Mouse (Mus musculus): ENCODE measurements around the gene Olfr315. TPM values are rescaled to one million over a fixed set of nuclear protein-coding genes. Genes with fewer than 3 reads are reported as not detected.
"Not testable (repeated sequence)": the region's sequence is repeated elsewhere in the genome, so short reads cannot be mapped to it uniquely, and the experiment has no call there.

Gene Olfr315
- not detected in 2 replicates for total RNA-seq (2017)

DNA sequence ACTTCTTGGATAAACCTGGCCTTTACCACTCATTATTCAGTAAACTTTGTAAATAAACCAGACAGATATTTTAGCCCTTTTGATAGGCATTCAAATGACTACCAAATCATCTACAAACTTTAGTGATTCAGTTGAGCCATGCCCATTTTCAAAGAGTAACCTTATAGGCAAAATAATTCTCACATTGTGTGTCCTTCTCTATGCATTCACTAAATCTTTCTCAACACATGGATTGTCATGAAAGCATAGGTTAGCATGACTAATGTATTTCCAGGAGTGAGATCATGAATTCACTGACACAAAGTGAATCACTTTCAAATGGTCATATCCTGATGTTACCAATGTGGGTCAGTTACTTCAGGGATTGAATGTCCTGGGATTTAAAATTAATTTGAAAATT, at the start of gene Olfr315:
Gene Olfr315 (plus strand): TSS at position 301 of the 400 bp plus-strand sequence.
- no peak for ATAC-seq (replicated peaks in 1 of 2; ENCODE audit: insufficient read depth in 1 of 2, low FRiP score in 2 of 2, low TSS enrichment in 1 of 2, low read depth in 1 of 2, poor library complexity in 2 of 2, severe bottlenecking in 2 of 2)

DNA sequence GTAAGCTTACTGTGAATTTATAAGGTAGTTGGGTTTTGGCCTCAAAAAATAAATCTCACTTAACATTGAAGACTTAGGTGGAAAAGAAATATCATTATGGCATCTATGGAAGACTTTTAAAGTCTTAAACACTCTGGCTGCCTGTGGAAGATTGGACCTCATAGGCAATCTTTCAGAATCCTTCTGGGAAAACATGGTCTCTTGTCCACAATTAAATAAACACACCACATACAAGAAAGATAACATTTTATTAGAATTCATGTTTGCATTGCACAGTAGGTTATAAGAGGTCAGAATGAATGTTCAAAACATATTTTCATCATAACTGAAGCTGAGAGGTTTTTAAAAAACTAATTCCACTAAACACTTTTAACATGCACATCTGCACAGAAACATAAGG, 49.1 kb upstream of the Olfr315 start, which contains the start of gene Olfr318:
Gene Olfr318 (minus strand): TSS at position 101 of the 400 bp plus-strand sequence.
- no peak for ATAC-seq (replicated peaks in 1 of 2; ENCODE audit: insufficient read depth in 1 of 2, low FRiP score in 2 of 2, low TSS enrichment in 1 of 2, low read depth in 1 of 2, poor library complexity in 2 of 2, severe bottlenecking in 2 of 2)

GRCm38 (mm10) chr11:58727896-58728650, 44.9 kb upstream of the Olfr315 start:
- not testable (repeated sequence) for ATAC-seq (replicated peaks in 1 of 2; ENCODE audit: insufficient read depth in 1 of 2, low FRiP score in 2 of 2, low TSS enrichment in 1 of 2, low read depth in 1 of 2, poor library complexity in 2 of 2, severe bottlenecking in 2 of 2)

DNA sequence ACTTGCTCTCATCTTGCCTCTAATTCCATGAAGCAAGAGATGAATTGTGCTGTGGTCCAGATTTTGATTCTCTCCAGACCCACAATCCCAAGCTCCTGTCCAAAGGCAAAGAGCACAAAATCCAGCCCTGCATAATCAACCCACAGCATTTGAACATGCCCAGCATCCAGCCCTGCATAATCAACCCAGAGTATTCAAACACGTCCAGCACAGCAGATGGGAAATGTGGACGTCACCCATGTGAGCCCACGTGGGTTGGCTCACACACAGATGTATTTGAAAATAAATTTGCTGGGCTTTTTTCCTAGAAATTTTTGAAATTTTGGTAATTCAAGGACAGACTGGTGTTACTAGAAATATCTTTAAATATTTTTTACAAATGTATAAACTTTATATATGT, 39.6 kb upstream of the Olfr315 start:
- ATAC-seq (replicated peaks in 1 of 2; ENCODE audit: insufficient read depth in 1 of 2, low FRiP score in 2 of 2, low TSS enrichment in 1 of 2, low read depth in 1 of 2, poor library complexity in 2 of 2, severe bottlenecking in 2 of 2): no peak

DNA sequence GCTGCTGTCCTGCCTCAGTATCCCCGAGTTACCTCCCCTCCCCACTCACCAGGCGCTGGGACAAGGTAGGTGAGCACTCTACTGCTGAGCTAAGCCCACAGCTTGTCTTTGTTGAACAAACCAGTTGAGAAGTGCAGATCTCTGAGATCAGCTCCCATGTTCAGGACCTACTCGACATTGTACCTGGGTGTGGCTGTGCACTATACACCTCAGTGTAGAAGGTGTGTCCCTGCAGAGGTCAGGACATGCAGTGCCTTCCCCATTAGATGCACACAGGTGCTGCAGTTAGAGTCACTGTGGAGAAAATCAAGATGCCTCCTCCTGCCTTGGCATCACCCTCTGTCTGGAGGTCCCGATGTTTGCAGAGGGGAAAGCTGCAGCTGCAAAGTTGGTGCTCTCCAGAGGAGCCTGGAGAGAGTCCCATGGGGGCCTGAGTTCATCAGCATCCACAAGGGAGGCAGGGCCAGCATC, 34.2 kb upstream of the Olfr315 start, which contains the start of gene Olfr317:
Gene Olfr317 (minus strand): TSS at position 421 of the 471 bp plus-strand sequence.
- ATAC-seq (replicated peaks in 1 of 2; ENCODE audit: insufficient read depth in 1 of 2, low FRiP score in 2 of 2, low TSS enrichment in 1 of 2, low read depth in 1 of 2, poor library complexity in 2 of 2, severe bottlenecking in 2 of 2): no peak

- ATAC-seq (replicated peaks in 1 of 2; ENCODE audit: insufficient read depth in 1 of 2, low FRiP score in 2 of 2, low TSS enrichment in 1 of 2, low read depth in 1 of 2, poor library complexity in 2 of 2, severe bottlenecking in 2 of 2): not testable (repeated sequence)
These were observed 21.9 kb upstream of the Olfr315 start for GRCm38 (mm10) chr11:58751096-58751495.

GRCm38 (mm10) chr11:58752434-58752833, 20.6 kb upstream of the Olfr315 start, which contains the start of gene Olfr316:
TSS of gene Olfr316 (plus strand) at chr11:58752734.
- no peak for ATAC-seq (replicated peaks in 1 of 2; ENCODE audit: insufficient read depth in 1 of 2, low FRiP score in 2 of 2, low TSS enrichment in 1 of 2, low read depth in 1 of 2, poor library complexity in 2 of 2, severe bottlenecking in 2 of 2)

DNA sequence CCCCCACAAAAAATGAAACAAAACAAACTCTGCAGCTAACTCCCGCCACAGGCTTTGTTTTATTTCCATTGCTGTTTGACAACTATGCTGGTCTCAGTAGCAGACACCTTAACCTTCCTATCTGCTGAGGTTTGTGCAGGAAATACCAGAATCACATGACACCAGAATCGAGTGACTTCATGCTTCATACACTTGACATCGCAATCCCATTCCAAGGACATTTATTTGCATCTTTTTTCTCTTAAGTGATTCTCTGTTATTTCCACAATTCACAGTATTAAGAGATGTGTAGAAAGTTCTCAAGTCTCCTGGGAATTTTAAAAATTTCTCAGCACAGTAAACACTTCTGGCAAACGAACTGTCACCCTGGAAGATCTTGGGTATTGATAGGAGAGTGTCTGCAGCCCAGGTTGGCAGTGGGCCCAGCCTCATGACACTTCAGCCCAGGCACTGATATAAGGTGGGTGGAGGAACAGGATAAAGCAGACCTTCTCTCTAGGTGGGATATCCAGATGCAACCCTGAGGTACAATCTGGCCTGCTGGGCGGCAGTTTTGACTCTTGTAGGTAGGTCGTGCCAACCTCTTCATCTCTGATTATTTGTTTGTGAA, 9.6 kb downstream of the Olfr315 start, which contains the start of gene Olfr314:
Gene Olfr314 (plus strand): TSS at position 473 of the 610 bp plus-strand sequence.
- ATAC-seq (replicated peaks in 1 of 2; ENCODE audit: insufficient read depth in 1 of 2, low FRiP score in 2 of 2, low TSS enrichment in 1 of 2, low read depth in 1 of 2, poor library complexity in 2 of 2, severe bottlenecking in 2 of 2): no peak

GRCm38 (mm10) chr11:58784182-58784581, 11.2 kb downstream of the Olfr315 start:
- no peak for ATAC-seq (replicated peaks in 1 of 2; ENCODE audit: insufficient read depth in 1 of 2, low FRiP score in 2 of 2, low TSS enrichment in 1 of 2, low read depth in 1 of 2, poor library complexity in 2 of 2, severe bottlenecking in 2 of 2)

DNA sequence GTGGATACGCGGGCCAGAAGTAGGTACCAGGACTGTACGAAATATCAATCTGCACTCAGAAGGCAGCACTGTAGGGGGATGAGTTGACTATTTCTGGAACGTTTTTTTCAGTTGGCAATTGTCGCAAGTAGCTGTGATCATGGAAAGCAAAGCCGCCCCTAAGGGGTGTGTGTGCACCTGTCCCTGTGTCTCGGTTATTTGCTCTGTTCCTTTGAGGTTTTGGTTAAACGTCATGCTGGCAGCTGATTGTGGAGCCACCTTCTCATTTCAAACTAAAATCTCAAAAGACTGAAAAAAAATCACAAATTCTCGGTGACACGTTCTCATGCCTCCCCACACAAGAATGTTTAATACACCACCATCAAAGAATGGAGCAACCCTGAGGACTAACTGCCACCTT, 14.7 kb downstream of the Olfr315 start:
- ATAC-seq (replicated peaks in 1 of 2; ENCODE audit: insufficient read depth in 1 of 2, low FRiP score in 2 of 2, low TSS enrichment in 1 of 2, low read depth in 1 of 2, poor library complexity in 2 of 2, severe bottlenecking in 2 of 2): no peak

- no peak for ATAC-seq (replicated peaks in 1 of 2; ENCODE audit: insufficient read depth in 1 of 2, low FRiP score in 2 of 2, low TSS enrichment in 1 of 2, low read depth in 1 of 2, poor library complexity in 2 of 2, severe bottlenecking in 2 of 2)
These were observed 15.4 kb downstream of the Olfr315 start for GRCm38 (mm10) chr11:58788346-58788745.

DNA sequence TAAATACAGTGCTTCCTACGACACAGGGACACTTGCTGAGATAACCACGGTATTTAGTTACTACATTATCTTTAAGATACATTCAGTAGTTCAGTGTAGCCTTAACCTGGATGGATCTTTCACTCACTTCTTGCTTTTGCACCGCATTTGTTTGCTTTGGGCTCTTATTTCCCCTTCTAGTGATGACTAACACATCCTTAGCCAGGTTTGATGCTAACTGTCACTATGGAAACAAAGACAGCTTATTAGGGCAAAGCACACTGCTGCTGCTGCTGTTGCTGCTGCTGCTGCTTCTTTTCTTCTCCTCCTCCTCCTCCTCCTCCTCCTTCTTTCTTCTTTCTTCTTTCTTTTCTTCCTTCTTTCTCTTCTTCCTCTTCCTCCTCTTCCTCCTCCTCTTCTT, 16.5 kb downstream of the Olfr315 start:
- no peak for ATAC-seq (replicated peaks in 1 of 2; ENCODE audit: insufficient read depth in 1 of 2, low FRiP score in 2 of 2, low TSS enrichment in 1 of 2, low read depth in 1 of 2, poor library complexity in 2 of 2, severe bottlenecking in 2 of 2)

GRCm38 (mm10) chr11:58790053-58790452, 17.1 kb downstream of the Olfr315 start:
- no peak for ATAC-seq (replicated peaks in 1 of 2; ENCODE audit: insufficient read depth in 1 of 2, low FRiP score in 2 of 2, low TSS enrichment in 1 of 2, low read depth in 1 of 2, poor library complexity in 2 of 2, severe bottlenecking in 2 of 2)

- no peak for ATAC-seq (replicated peaks in 1 of 2; ENCODE audit: insufficient read depth in 1 of 2, low FRiP score in 2 of 2, low TSS enrichment in 1 of 2, low read depth in 1 of 2, poor library complexity in 2 of 2, severe bottlenecking in 2 of 2)
These were observed 17.7 kb downstream of the Olfr315 start for GRCm38 (mm10) chr11:58790646-58791045.

GRCm38 (mm10) chr11:58795856-58796255, 22.9 kb downstream of the Olfr315 start:
- no peak for ATAC-seq (replicated peaks in 1 of 2; ENCODE audit: insufficient read depth in 1 of 2, low FRiP score in 2 of 2, low TSS enrichment in 1 of 2, low read depth in 1 of 2, poor library complexity in 2 of 2, severe bottlenecking in 2 of 2)

GRCm38 (mm10) chr11:58796850-58797249, 23.9 kb downstream of the Olfr315 start:
- ATAC-seq (replicated peaks in 1 of 2; ENCODE audit: insufficient read depth in 1 of 2, low FRiP score in 2 of 2, low TSS enrichment in 1 of 2, low read depth in 1 of 2, poor library complexity in 2 of 2, severe bottlenecking in 2 of 2): no peak

- no peak for ATAC-seq (replicated peaks in 1 of 2; ENCODE audit: insufficient read depth in 1 of 2, low FRiP score in 2 of 2, low TSS enrichment in 1 of 2, low read depth in 1 of 2, poor library complexity in 2 of 2, severe bottlenecking in 2 of 2)
These were observed 26.8 kb downstream of the Olfr315 start for GRCm38 (mm10) chr11:58799747-58800146.

- ATAC-seq (replicated peaks in 1 of 2; ENCODE audit: insufficient read depth in 1 of 2, low FRiP score in 2 of 2, low TSS enrichment in 1 of 2, low read depth in 1 of 2, poor library complexity in 2 of 2, severe bottlenecking in 2 of 2): peak; percentile 48 to 53; a peak in 2 of 4 replicates
These were observed 28.7 kb downstream of the Olfr315 start, which contains the start of gene Fam183b for GRCm38 (mm10) chr11:58801558-58802228. TSS of gene Fam183b (minus strand) at chr11:58801960.

All from hematopoietic stem cell, adult 5-6 weeks (primary cell).